Mouse (Mus musculus): ENCODE data around the gene Rho. TPM values are rescaled to one million over a fixed set of nuclear protein-coding genes. Genes with fewer than 3 reads are reported as not detected.

Gene Rho
- total and polyA plus RNA-seq, 3 experiments: 0.11 TPM; not detected in 2

GRCm38 (mm10) chr6:115915601-115916445, 15.7 kb upstream of the Rho start:
- H3K27ac ChIP-seq (ENCODE audit: control insufficient read depth, low read depth, low read length): no peak overlapping the region
- H3K36me3 ChIP-seq (ENCODE audit: control insufficient read depth in 1 of 2, insufficient read depth in 2 of 2, low read length in 2 of 2): no peaks in the 10 kb centered on the region
- no peak overlapping the region for H3K4me3 ChIP-seq (ENCODE audit: control insufficient read depth in 1 of 2, insufficient read depth in 1 of 2, low read depth in 2 of 2, low read length in 2 of 2)
- no peaks in the 10 kb centered on the region for H3K9me3 ChIP-seq (replicated peaks; ENCODE audit: insufficient read depth, low read length)
- TF ChIP-seq ELF1 (IDR thresholded peaks at IDR 0.05; ENCODE audit: low read depth, low read length): no peak
- TF ChIP-seq MAZ (IDR thresholded peaks at IDR 0.05; ENCODE audit: low read depth, low read length): no peak
- no peak for TF ChIP-seq TCF12 (IDR thresholded peaks at IDR 0.05; ENCODE audit: low read depth, low read length)
- TF ChIP-seq MEF2A (IDR thresholded peaks at IDR 0.05; ENCODE audit: extremely low read depth, insufficient replicate concordance, low read depth, low read length, poor library complexity, severe bottlenecking): no peak
- no peak for TF ChIP-seq ZMIZ1 (IDR thresholded peaks at IDR 0.05; ENCODE audit: low read depth, low read length)
- no peaks in the 10 kb centered on the region for H3K79me2 ChIP-seq (ENCODE audit: control insufficient read depth, insufficient read depth, low read length, poor library complexity)
- H3K27me3 ChIP-seq (ENCODE audit: control insufficient read depth in 1 of 2, insufficient read depth in 2 of 2, low read length in 2 of 2): no peaks in the 10 kb centered on the region
- H3K9ac ChIP-seq (ENCODE audit: control insufficient read depth, low read depth, low read length, poor library complexity, severe bottlenecking): no peak overlapping the region
- H3K4me1 ChIP-seq (ENCODE audit: control insufficient read depth in 1 of 2, insufficient read depth in 2 of 2, low read length in 2 of 2): no peaks in the 10 kb centered on the region
- no peak for DNase-seq (ENCODE audit: low read depth, low spot score)

- Histone ChIP-seq H3K4me1 (ENCODE audit: control insufficient read depth in 1 of 2, insufficient read depth in 2 of 2, low read length in 2 of 2) (no peaks in the 10 kb centered on the region), H3K9ac (ENCODE audit: control insufficient read depth, low read depth, low read length, poor library complexity, severe bottlenecking) (no peak overlapping the region), H3K27me3 (ENCODE audit: control insufficient read depth in 1 of 2, insufficient read depth in 2 of 2, low read length in 2 of 2) (no peaks in the 10 kb centered on the region), H3K36me3 (ENCODE audit: control insufficient read depth in 1 of 2, insufficient read depth in 2 of 2, low read length in 2 of 2) (no peaks in the 10 kb centered on the region), H3K4me3 (ENCODE audit: control insufficient read depth in 1 of 2, insufficient read depth in 1 of 2, low read depth in 2 of 2, low read length in 2 of 2) (no peak overlapping the region), H3K27ac (ENCODE audit: control insufficient read depth, low read depth, low read length) (no peak overlapping the region), H3K79me2 (ENCODE audit: control insufficient read depth, insufficient read depth, low read length, poor library complexity) (no peaks in the 10 kb centered on the region), H3K9me3 (replicated peaks; ENCODE audit: insufficient read depth, low read length) (no peaks in the 10 kb centered on the region)
- TF ChIP-seq MAZ (IDR thresholded peaks at IDR 0.05; ENCODE audit: low read depth, low read length) (no peak), POLR2AphosphoS5 (IDR thresholded peaks at IDR 0.05; ENCODE audit: borderline replicate concordance, low read depth, low read length) (no peak), CTCF (IDR thresholded peaks at IDR 0.05 in 2 of 3, conservative IDR thresholded peaks at IDR 0.05 in 1 of 3; ENCODE audit: control insufficient read depth in 1 of 3, insufficient read depth in 1 of 3, low read depth in 2 of 3, low read length in 3 of 3, poor library complexity in 1 of 3, severe bottlenecking in 1 of 3) (no peak), MAFK (IDR thresholded peaks at IDR 0.05; ENCODE audit: borderline replicate concordance, low read depth, low read length) (no peak), BHLHE40 (IDR thresholded peaks at IDR 0.05; ENCODE audit: borderline replicate concordance, low read depth, low read length) (no peak), RCOR1 (IDR thresholded peaks at IDR 0.05; ENCODE audit: low read depth, low read length) (no peak), POLR2A (IDR thresholded peaks at IDR 0.05; ENCODE audit: control insufficient read depth in 1 of 2, insufficient read depth in 1 of 2, low read depth in 1 of 2, low read length in 2 of 2, poor library complexity in 1 of 2) (no peak), ZNF384 (IDR thresholded peaks at IDR 0.05; ENCODE audit: low read depth, low read length) (no peak)
- no peak for DNase-seq (ENCODE audit: low read depth, low spot score)
Observed at GRCm38 (mm10) chr6:115916611-115917010, 14.9 kb upstream of the Rho start.

GRCm38 (mm10) chr6:115918615-115919014, 12.9 kb upstream of the Rho start:
- no peaks in the 10 kb centered on the region; a peak in 1 of 4 replicates for H3K4me1 ChIP-seq (ENCODE audit: control insufficient read depth in 1 of 2, insufficient read depth in 2 of 2, low read length in 2 of 2)
- no peak for DNase-seq (ENCODE audit: low read depth, low spot score)
- no peaks in the 10 kb centered on the region for H3K9me3 ChIP-seq (replicated peaks; ENCODE audit: insufficient read depth, low read length)
- no peaks in the 10 kb centered on the region for H3K36me3 ChIP-seq (ENCODE audit: control insufficient read depth in 1 of 2, insufficient read depth in 2 of 2, low read length in 2 of 2)
- H3K9ac ChIP-seq (ENCODE audit: control insufficient read depth, low read depth, low read length, poor library complexity, severe bottlenecking): no peak overlapping the region
- no peak overlapping the region for H3K27ac ChIP-seq (ENCODE audit: control insufficient read depth, low read depth, low read length)
- no peak overlapping the region for H3K4me3 ChIP-seq (ENCODE audit: control insufficient read depth in 1 of 2, insufficient read depth in 1 of 2, low read depth in 2 of 2, low read length in 2 of 2)
- H3K27me3 ChIP-seq (ENCODE audit: control insufficient read depth in 1 of 2, insufficient read depth in 2 of 2, low read length in 2 of 2): no peaks in the 10 kb centered on the region
- no peaks in the 10 kb centered on the region for H3K79me2 ChIP-seq (ENCODE audit: control insufficient read depth, insufficient read depth, low read length, poor library complexity)
- TF ChIP-seq POLR2AphosphoS5 (IDR thresholded peaks at IDR 0.05; ENCODE audit: borderline replicate concordance, low read depth, low read length) (no peak), MYB (IDR thresholded peaks at IDR 0.05; ENCODE audit: low read depth, low read length) (no peak), TBP (IDR thresholded peaks at IDR 0.05; ENCODE audit: low read depth, low read length) (no peak), TCF12 (IDR thresholded peaks at IDR 0.05; ENCODE audit: low read depth, low read length) (0 out of 2 replicates have a peak, but pooled peaks have one; percentile 9), TAL1 (IDR thresholded peaks at IDR 0.05; ENCODE audit: low read length) (peak; percentile 42; the same call in 1 of the 2 replicates)
